Mouse (Mus musculus) limb, embryonic 14.5 days (tissue): Measurements from ENCODE around the gene Col9a1. TPM values are rescaled to one million over a fixed set of nuclear protein-coding genes. Genes with fewer than 3 reads are reported as not detected.

ENCODE experiments used
- ATAC-seq: fragments of 200-750 bp; cut with Nextera tagmentation; 2 replicates; pipeline ENCODE4 v1.8.0; 2017; ENCODE audit warnings: low read depth, moderate number of reproducible peaks, moderate TSS enrichment; ENCODE audit not compliant: low FRiP score
- DNase-seq: peaks from one replicate; pipeline ENCODE4 v3.0.0-alpha.2; 2015; ENCODE audit warnings: low spot score
- H3K27ac ChIP-seq: fragments of 300-500 bp; sonication (generic); replicated peaks from 2 replicates; pipeline ENCODE4 v1.5.1; 2014; ENCODE audit warnings: low read depth, mild to moderate bottlenecking, low read length, moderate library complexity, mixed read lengths
- H3K27me3 ChIP-seq: fragments of 300-500 bp; sonication (generic); 2 replicates; pipeline ENCODE4 v1.6.1; 2014; ENCODE audit warnings: low read length, mixed read lengths; ENCODE audit not compliant: control insufficient read depth, insufficient read depth
- H3K36me3 ChIP-seq: fragments of 300-500 bp; sonication (generic); 2 replicates; pipeline ENCODE4 v1.6.1; 2014; ENCODE audit warnings: mild to moderate bottlenecking, low read length, moderate library complexity, mixed read lengths; ENCODE audit not compliant: control insufficient read depth, insufficient read depth
- H3K4me1 ChIP-seq: fragments of 300-500 bp; sonication (generic); 2 replicates; pipeline ENCODE4 v1.6.1; 2014; ENCODE audit warnings: antibody characterized with exemption, low read length, mixed read lengths; ENCODE audit not compliant: control insufficient read depth, insufficient read depth
- H3K4me2 ChIP-seq: fragments of 300-500 bp; sonication (generic); replicated peaks from 2 replicates; pipeline ENCODE4 v1.6.1; 2014; ENCODE audit warnings: low read depth, mild to moderate bottlenecking, low read length, moderate library complexity; ENCODE audit not compliant: severe bottlenecking
- H3K4me3 ChIP-seq: fragments of 300-500 bp; sonication (generic); replicated peaks from 2 replicates; pipeline ENCODE4 v1.5.1; 2014; ENCODE audit warnings: low read length
- H3K9ac ChIP-seq: fragments of 300-500 bp; sonication (generic); 2 replicates; pipeline ENCODE4 v1.6.1; 2014; ENCODE audit warnings: mild to moderate bottlenecking, low read depth, low read length, moderate library complexity; ENCODE audit not compliant: severe bottlenecking
- H3K9me3 ChIP-seq: fragments of 300-500 bp; sonication (generic); 2 replicates; pipeline ENCODE4 v1.6.1; 2016; ENCODE audit warnings: low read length; ENCODE audit not compliant: control insufficient read depth
- POLR2A ChIP-seq: fragments of 200-500 bp; IDR thresholded peaks from 2 replicates; pipeline ENCODE4 v1.8.0; 2012; ENCODE audit warnings: inconsistent platforms, mild to moderate bottlenecking, moderate library complexity, borderline replicate concordance; ENCODE audit not compliant: insufficient read depth, insufficient read length; ENCODE audit errors: extremely low read depth
- WGBS: fragments of 180-500 bp; shearing (Covaris S2); extraction: QIAGEN DNeasy Blood & Tissue Kit; methylation state at CpG from one replicate; pipeline ENCODE4 v1.1.7; 2014; 5-methylcytosine and 5-hydroxymethylcytosine counted together
- polyA plus RNA-seq, 2 experiments: library from polyadenylated mRNA; depleted of rRNA in 1 of 2; stranded (reverse) in 1 of 2; unstranded in 1 of 2; fragments of >200 nt; fragmentation: Nextera tagmentation in 1 of 2; extraction: Ambion mirVana in 1 of 2; gene quantifications; 2 replicates each; pipeline versions ENCODE4 v1.2.1 to v1.2.3; 2012 to 2014

Col9a1 gene
- 252 and 268 TPM in 2 replicates for polyA plus RNA-seq (2012; rRNA removed)
- 139 and 151 TPM in 2 replicates for polyA plus RNA-seq (2014; fragmentation: Nextera tagmentation; extraction: Ambion mirVana)

DNA sequence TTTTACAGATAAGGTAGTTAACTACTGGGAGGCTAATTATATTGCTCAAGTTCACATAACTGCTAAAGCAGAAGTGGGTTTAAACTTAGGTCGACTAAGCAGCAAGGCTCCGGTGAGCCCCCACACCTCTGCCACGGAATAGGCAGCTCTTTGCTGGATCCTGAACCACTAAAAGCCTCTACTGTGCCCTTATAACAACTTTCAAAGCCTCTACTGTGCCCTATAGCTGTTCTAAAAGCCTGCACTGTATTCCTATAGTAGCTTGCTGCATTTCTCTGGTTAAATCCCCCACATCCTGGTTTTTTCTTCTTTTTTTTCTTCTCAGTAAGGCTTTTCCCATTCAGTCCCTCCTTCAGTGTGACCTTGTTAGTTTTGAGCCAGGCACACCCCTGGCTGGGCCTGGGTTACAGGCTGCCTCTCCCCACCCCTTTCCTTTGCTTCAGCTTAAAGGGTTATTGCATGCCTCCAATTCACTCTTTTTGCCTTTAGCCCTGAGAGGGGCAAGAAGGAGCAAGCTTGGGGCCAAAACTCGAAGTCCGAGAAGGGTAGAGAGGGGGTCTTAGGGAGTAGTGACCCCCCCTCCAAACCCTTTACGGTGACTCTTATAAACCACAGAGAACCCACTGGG is at the start of gene Col9a1:
Gene Col9a1 (plus strand): TSS at position 387 of the 628 bp plus-strand sequence.
- H3K9me3 ChIP-seq, result no peaks in the 10 kb centered on the region
- H3K36me3 ChIP-seq, result no peaks in the 10 kb centered on the region
- peak within 1 kb of the TSS; percentile 67 for H3K27ac ChIP-seq
- ATAC-seq (peak; percentile 62; the same call in 1 of the 2 replicates), DNase-seq (no peak)
- H3K4me1 ChIP-seq, result no peaks in the 10 kb centered on the region
- H3K9ac ChIP-seq, result peak within 1 kb of the TSS; percentile 29; the same call in 1 of the 2 replicates
- TF ChIP-seq POLR2A, result no peak
- WGBS, result 65% methylated on average over 6 of the region's 6 CpGs
- H3K27me3 ChIP-seq, result no peaks in the 10 kb centered on the region
- H3K4me2 ChIP-seq, result peak within 1 kb of the TSS; percentile 18; the same call in 1 of the 2 replicates
- peak within 1 kb of the TSS; percentile 28 for H3K4me3 ChIP-seq

DNA sequence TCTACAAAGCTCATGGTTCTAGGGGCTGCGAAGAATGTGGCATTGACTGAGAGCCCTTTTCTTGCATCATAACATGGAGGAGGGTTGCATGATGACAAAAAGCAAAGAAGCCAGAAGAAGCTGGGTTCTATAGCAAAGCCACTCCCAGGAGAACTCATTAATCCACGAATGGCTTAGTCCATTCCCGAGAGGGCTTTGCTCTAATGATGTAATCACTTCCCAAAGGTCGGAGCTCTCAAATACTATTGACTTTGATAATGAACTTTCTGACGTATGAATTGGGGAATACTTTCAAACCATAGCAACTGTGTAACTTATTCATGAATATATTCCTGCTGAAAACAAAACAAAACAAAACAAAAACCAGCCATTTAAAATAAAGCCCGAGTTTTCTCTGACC is 49.5 kb upstream of the Col9a1 start:
- 65% methylated on average over 6 of the region's 6 CpGs for WGBS
- ATAC-seq (no peak), DNase-seq (no peak)
- TF ChIP-seq POLR2A, result no peak
- Histone ChIP-seq H3K4me1 (no peaks in the 10 kb centered on the region), H3K36me3 (no peaks in the 10 kb centered on the region), H3K4me3 (no peak overlapping the region), H3K27ac (no peak overlapping the region), H3K9me3 (no peaks in the 10 kb centered on the region), H3K4me2 (no peak overlapping the region), H3K9ac (no peak overlapping the region), H3K27me3 (no peaks in the 10 kb centered on the region)

DNA sequence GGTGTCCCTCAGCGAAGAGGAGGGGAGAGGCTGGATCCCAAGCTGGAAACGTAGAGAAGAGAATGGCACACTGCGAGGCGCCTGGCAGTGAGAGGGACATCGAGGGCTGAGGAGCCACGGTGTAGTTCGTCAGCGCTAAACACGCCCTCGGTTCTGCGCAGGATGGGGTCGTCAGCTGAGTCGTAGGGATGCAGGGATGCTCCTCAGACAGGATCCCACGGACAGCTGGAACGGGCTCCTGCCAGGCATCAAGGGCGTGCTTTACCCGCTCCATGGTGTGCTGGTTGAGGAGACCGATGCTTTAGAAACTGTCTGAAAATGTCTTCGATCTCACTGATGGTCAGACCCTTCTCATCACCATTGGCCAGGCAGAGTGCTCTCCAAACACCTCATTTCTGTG is 43.6 kb upstream of the Col9a1 start:
- no peak overlapping the region for H3K9ac ChIP-seq
- H3K27me3 ChIP-seq, result no peaks in the 10 kb centered on the region
- no peak for TF ChIP-seq POLR2A
- H3K9me3 ChIP-seq, result no peaks in the 10 kb centered on the region
- no peaks in the 10 kb centered on the region for H3K4me1 ChIP-seq
- no peak for ATAC-seq
- no peak for DNase-seq
- no peak overlapping the region for H3K27ac ChIP-seq
- H3K36me3 ChIP-seq, result no peaks in the 10 kb centered on the region
- H3K4me2 ChIP-seq, result no peak overlapping the region
- H3K4me3 ChIP-seq, result no peak overlapping the region
- WGBS, result 40% methylated on average over 19 of the region's 19 CpGs

DNA sequence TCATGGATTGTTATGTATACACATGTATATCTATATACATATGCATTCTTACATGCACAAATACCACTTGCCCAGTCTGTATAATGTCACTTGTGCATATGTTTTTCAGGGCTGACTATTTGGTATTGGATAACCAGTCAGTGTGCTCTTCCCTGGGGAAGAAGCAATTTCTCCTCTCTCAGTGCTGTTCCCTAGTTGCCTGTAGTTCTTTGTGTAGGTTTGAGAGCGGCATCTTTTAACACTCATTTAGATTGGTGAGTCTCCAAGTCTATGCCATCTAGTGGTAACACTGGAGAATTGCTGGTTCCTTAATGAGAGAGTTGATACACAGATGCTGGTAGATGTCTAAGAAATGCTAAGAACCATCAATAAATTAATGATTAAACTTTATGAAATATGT is 42.6 kb upstream of the Col9a1 start:
- WGBS, result 2% methylated on average over 1 of the region's 1 CpGs
- Histone ChIP-seq H3K27ac (no peak overlapping the region), H3K4me1 (no peaks in the 10 kb centered on the region), H3K27me3 (no peaks in the 10 kb centered on the region), H3K4me3 (no peak overlapping the region), H3K36me3 (no peaks in the 10 kb centered on the region), H3K9me3 (no peaks in the 10 kb centered on the region), H3K9ac (no peak overlapping the region), H3K4me2 (no peak overlapping the region)
- ATAC-seq, result no peak
- peak; percentile 59 for DNase-seq
- no peak for TF ChIP-seq POLR2A

DNA sequence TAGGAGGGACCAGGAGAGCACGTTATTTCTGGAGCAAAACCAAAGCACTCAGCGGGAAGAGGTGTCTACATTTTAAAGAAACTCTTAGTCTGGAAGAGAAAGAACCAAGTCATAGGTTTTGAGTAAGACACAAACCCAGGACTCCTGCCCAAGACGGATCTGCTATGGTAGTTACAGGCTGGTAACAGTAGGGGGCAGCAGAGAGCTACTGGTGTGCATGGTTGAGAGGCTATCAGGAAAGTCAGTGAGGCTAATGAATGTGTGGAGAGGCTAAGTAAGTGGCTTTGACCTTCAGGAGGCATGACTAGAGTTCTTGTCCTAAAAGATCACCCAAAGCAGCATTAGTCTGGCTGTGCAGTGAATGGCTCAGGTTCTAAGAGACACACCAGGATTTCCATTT is 40.3 kb upstream of the Col9a1 start:
- Histone ChIP-seq H3K9ac (no peak overlapping the region), H3K27ac (no peak overlapping the region), H3K27me3 (no peaks in the 10 kb centered on the region), H3K9me3 (no peaks in the 10 kb centered on the region), H3K4me1 (no peaks in the 10 kb centered on the region), H3K36me3 (no peaks in the 10 kb centered on the region), H3K4me2 (no peak overlapping the region), H3K4me3 (no peak overlapping the region)
- WGBS, result 10% methylated on average over 3 of the region's 3 CpGs
- TF ChIP-seq POLR2A, result no peak
- ATAC-seq (peak; percentile 62; the same call in 1 of the 2 replicates), DNase-seq (peak; percentile 25)

DNA sequence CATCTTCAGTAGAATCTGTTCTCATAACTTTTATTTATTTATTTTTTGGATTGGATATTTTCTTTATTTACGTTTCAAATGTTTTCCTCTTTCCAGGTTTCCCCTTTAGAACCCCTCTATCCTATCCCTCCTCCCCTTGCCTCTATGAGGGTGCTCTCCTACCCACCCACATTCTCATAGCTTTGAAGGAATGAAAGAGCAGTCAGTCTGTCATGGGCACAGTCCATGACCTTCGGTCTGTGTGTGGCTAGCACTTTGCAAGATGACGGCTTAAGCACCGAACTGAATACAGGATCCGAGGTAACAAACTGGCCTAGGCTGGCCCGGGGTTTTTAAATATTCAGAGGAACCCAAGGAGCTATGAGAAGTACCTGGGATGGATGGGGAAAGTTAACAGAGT is 36.9 kb upstream of the Col9a1 start:
- no peak for TF ChIP-seq POLR2A
- WGBS, result 79% methylated on average over 6 of the region's 6 CpGs

More for the DNA sequence above, 36.9 kb upstream of the Col9a1 start:
- Histone ChIP-seq H3K27ac (no peak overlapping the region), H3K4me2 (no peak overlapping the region), H3K4me3 (no peak overlapping the region), H3K9ac (no peak overlapping the region), H3K27me3 (no peaks in the 10 kb centered on the region), H3K36me3 (no peaks in the 10 kb centered on the region), H3K9me3 (no peaks in the 10 kb centered on the region), H3K4me1 (no peaks in the 10 kb centered on the region)
- ATAC-seq (no peak), DNase-seq (no peak)
